Mouse (Mus musculus): ENCODE results near the gene Krtap4-7.
"Not testable (repeated sequence)": the region's sequence is repeated elsewhere in the genome, so short reads cannot be mapped to it uniquely, and the experiment has no call there.

Gene Krtap4-7

GRCm38 (mm10) chr11:99603208-99603607, 40.7 kb downstream of the Krtap4-7 start, which contains the start of gene Gm11938:
Gene Gm11938, minus strand, starts transcription at chr11:99603308.
- not testable (repeated sequence) for DNase-seq (ENCODE audit: low read depth, low spot score)

- not testable (repeated sequence) for DNase-seq (ENCODE audit: low read depth, low spot score)
Measured at GRCm38 (mm10) chr11:99597742-99598141, 46.1 kb downstream of the Krtap4-7 start, which contains the start of gene Krtap9-3. Gene Krtap9-3, minus strand, starts transcription at chr11:99598105.
